Mouse (Mus musculus) intestine, embryonic 14.5 days (tissue): ENCODE data around the gene Myof. TPM values are rescaled to one million over a fixed set of nuclear protein-coding genes. Genes with fewer than 3 reads are reported as not detected.

Experiments used
- ATAC-seq: fragments of 200-750 bp; cut with Nextera tagmentation; replicated peaks from 2 replicates; pipeline ENCODE4 v1.8.0; 2017; ENCODE audit warnings: low read depth, moderate number of reproducible peaks, moderate TSS enrichment, moderate library complexity; ENCODE audit not compliant: low FRiP score, low TSS enrichment
- DNase-seq: peaks from one replicate; pipeline ENCODE4 v3.0.0-alpha.2; 2018; ENCODE audit warnings: low spot score
- H3K27ac ChIP-seq: fragments of 300-500 bp; sonication (generic); 2 replicates; pipeline ENCODE4 v1.5.1; 2014; ENCODE audit warnings: low read depth, mild to moderate bottlenecking, control low read depth
- H3K27me3 ChIP-seq: fragments of 300-500 bp; sonication (generic); replicated peaks from 2 replicates; pipeline ENCODE4 v1.6.1; 2014; ENCODE audit warnings: low read length, control low read depth; ENCODE audit not compliant: control insufficient read depth, insufficient read depth
- H3K36me3 ChIP-seq: fragments of 300-500 bp; sonication (generic); 2 replicates; pipeline ENCODE4 v1.6.1; 2014; ENCODE audit warnings: low read length, control low read depth; ENCODE audit not compliant: control insufficient read depth, insufficient read depth
- H3K4me1 ChIP-seq: fragments of 300-500 bp; sonication (generic); replicated peaks from 2 replicates; pipeline ENCODE4 v1.6.1; 2014; ENCODE audit warnings: low read length, control low read depth, mixed read lengths; ENCODE audit not compliant: control insufficient read depth, insufficient read depth
- H3K4me2 ChIP-seq: fragments of 300-500 bp; sonication (generic); 2 replicates; pipeline ENCODE4 v1.6.1; 2014; ENCODE audit warnings: low read length
- H3K4me3 ChIP-seq: fragments of 300-500 bp; sonication (generic); 2 replicates; pipeline ENCODE4 v1.5.1; 2014; ENCODE audit warnings: low read depth, low read length, control low read depth, mixed read lengths
- H3K9ac ChIP-seq: fragments of 300-500 bp; sonication (generic); 2 replicates; pipeline ENCODE4 v1.6.1; 2014; ENCODE audit warnings: mild to moderate bottlenecking, low read length
- H3K9me3 ChIP-seq: fragments of 300-500 bp; sonication (generic); 2 replicates; pipeline ENCODE4 v1.6.1; 2016; ENCODE audit warnings: low read length, control low read depth; ENCODE audit not compliant: control insufficient read depth
- WGBS: fragments of 180-500 bp; shearing (Covaris S2); extraction: QIAGEN DNeasy Blood & Tissue Kit; methylation state at CpG from one replicate; pipeline ENCODE4 v1.1.7; 2014; 5-methylcytosine and 5-hydroxymethylcytosine counted together
- polyA plus RNA-seq: library from polyadenylated mRNA; unstranded; fragments of >200 nt; fragmentation: Nextera tagmentation; extraction: Ambion mirVana; gene quantifications from 2 replicates; pipeline ENCODE4 v1.2.1, GENCODE M21; 2014

The Myof gene
- polyA plus RNA-seq, 1 experiment from 2014 or later, result 16.7 TPM

DNA sequence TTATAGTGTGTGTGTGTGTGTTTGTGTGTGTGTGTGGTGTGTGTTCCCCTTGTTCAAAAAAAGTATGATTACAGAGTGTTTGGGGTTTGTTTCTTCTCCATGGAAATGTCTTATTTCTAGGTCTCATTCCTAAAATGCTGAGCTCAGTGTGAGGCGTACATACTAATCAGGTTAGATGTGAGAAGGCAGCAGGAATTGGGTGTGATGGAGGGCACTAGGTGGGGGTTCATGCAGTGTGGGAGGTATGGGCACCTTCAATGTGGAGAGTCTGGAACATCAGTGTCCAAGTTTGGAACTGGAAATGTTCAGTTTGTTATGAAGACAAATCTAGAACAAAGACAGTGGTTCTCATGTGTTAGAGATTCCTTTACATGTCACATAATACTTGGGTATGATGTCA is 191.3 kb downstream of the Myof start:
- Histone ChIP-seq H3K36me3 (no peaks in the 10 kb centered on the region), H3K4me1 (peaks cover 3% of the 10 kb centered on the region; the same call in 1 of the 2 replicates), H3K4me2 (no peak overlapping the region), H3K9ac (no peak overlapping the region), H3K9me3 (no peaks in the 10 kb centered on the region), H3K27me3 (no peaks in the 10 kb centered on the region), H3K4me3 (no peak overlapping the region), H3K27ac (peak overlapping the region; percentile 48; the same call in 1 of the 2 replicates)
- 84% methylated on average over 1 of the region's 1 CpGs for WGBS
- DNase-seq, result no peak
- ATAC-seq, result peak; percentile 36; the same call in 1 of the 2 replicates

DNA sequence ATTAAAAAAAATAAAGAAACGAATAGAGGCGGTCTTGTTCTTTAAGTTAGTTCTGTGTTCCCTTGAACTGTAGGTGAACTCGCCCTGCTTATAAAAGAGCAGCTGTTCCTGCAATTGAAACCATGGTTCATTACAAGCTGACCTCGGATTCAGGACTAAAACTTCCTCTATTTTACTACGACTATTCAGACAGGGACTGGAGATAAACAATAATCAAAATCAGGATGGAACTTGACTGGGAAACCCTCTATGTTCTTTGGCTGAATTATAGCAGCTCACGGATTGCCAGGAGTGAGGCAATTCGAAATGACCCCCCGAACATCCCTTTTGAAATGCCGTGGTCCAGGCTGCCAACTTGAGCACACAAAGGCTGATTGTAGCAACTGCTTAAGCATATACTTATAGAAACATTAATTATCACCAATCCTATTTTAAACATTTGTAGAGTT is 191.8 kb downstream of the Myof start:
- DNase-seq (peak; percentile 53), ATAC-seq (peak; percentile 70; the same call in 1 of the 2 replicates)
- Histone ChIP-seq H3K9me3 (no peaks in the 10 kb centered on the region), H3K27ac (peak overlapping the region; percentile 48; the same call in 1 of the 2 replicates), H3K4me2 (no peak overlapping the region; the same call in 1 of the 2 replicates), H3K36me3 (no peaks in the 10 kb centered on the region), H3K27me3 (no peaks in the 10 kb centered on the region), H3K4me1 (peaks cover 3% of the 10 kb centered on the region; the same call in 1 of the 2 replicates), H3K4me3 (no peak overlapping the region), H3K9ac (no peak overlapping the region)
- 24% methylated on average over 9 of the region's 9 CpGs for WGBS

Other genes starting within 250 kb of the Myof start
- gene Cep55, start 11.4 kb upstream of the Myof start, polyA plus RNA-seq, result 31.3 and 32.8 TPM in 2 replicates
- gene Ffar4, start 53.5 kb upstream of the Myof start, polyA plus RNA-seq, result 7.0 and 10.4 TPM in 2 replicates
- gene Rbp4, start 81.7 kb upstream of the Myof start, polyA plus RNA-seq, result 79.7 and 96.6 TPM in 2 replicates
- 0.08 and 0.15 TPM in 2 replicates for gene Pde6c, start 89.2 kb upstream of the Myof start, polyA plus RNA-seq
- 31.6 and 32.6 TPM in 2 replicates for gene Fra10ac1, start 180.6 kb upstream of the Myof start, polyA plus RNA-seq
- gene Lgi1, start 221.0 kb upstream of the Myof start, polyA plus RNA-seq, result 0.31 and 0.42 TPM in 2 replicates